Mouse (Mus musculus): ENCODE measurements around the gene Hadhb.

- TF ChIP-seq CTCF (IDR thresholded peaks at IDR 0.05; ENCODE audit: low read depth) (no peak), EP300 (IDR thresholded peaks at IDR 0.05; ENCODE audit: low read depth) (no peak)
Observed at GRCm38 (mm10) chr5:30198257-30198656, 43.2 kb downstream of the Hadhb start.

Data from heart, postnatal 0 days (tissue).